Mouse (Mus musculus): Measurements from ENCODE around the gene Faxc. TPM values are rescaled to one million over a fixed set of nuclear protein-coding genes. Genes with fewer than 3 reads are reported as not detected.

Faxc gene
- total and polyA plus RNA-seq, 3 experiments: not detected

DNA sequence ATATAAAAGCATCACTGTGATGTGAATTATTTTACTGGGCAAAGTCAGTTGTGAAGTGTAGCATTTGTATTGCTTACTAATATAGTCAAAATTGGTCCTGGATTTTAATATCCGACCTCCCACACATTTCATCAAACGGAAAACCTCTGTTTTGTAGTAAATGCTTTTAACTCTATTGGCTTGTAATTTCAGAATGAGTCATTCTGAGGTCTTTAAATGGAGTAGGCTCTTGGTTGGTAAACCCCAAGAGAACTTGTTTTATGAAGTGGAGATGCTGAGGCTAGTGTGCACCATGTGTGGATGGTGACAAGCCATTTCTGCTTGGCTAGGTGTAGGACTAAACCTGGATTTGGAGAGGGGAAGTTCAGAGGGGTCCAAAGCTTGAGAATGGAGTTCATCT is 4.2 kb downstream of the Faxc start:
- Histone ChIP-seq H3K4me3 (ENCODE audit: control insufficient read depth in 1 of 2, insufficient read depth in 1 of 2, low read depth in 2 of 2, low read length in 2 of 2) (no peak overlapping the region), H3K9me3 (replicated peaks; ENCODE audit: insufficient read depth, low read length) (no peaks in the 10 kb centered on the region), H3K79me2 (ENCODE audit: control insufficient read depth, insufficient read depth, low read length, poor library complexity) (no peaks in the 10 kb centered on the region), H3K27me3 (ENCODE audit: control insufficient read depth in 1 of 2, insufficient read depth in 2 of 2, low read length in 2 of 2) (peaks cover 0 to 1% of the 10 kb centered on the region in 2 experiments; a peak in 2 of 4 replicates), H3K9ac (ENCODE audit: control insufficient read depth, low read depth, low read length, poor library complexity, severe bottlenecking) (no peak overlapping the region), H3K27ac (ENCODE audit: control insufficient read depth, low read depth, low read length) (no peak overlapping the region), H3K4me1 (ENCODE audit: control insufficient read depth in 1 of 2, insufficient read depth in 2 of 2, low read length in 2 of 2) (no peaks in the 10 kb centered on the region), H3K36me3 (ENCODE audit: control insufficient read depth in 1 of 2, insufficient read depth in 2 of 2, low read length in 2 of 2) (no peaks in the 10 kb centered on the region)
- no peak for DNase-seq (ENCODE audit: low read depth, low spot score)
- no peak for TF ChIP-seq SIN3A (IDR thresholded peaks at IDR 0.05; ENCODE audit: low read length)

GRCm38 (mm10) chr4:21936424-21936823 is 5.3 kb downstream of the Faxc start:
- no peak for DNase-seq (ENCODE audit: low read depth, low spot score)
- H3K27ac ChIP-seq (ENCODE audit: control insufficient read depth, low read depth, low read length): no peak overlapping the region
- TF ChIP-seq ZNF384 (IDR thresholded peaks at IDR 0.05; ENCODE audit: low read depth, low read length) (no peak), USF1 (IDR thresholded peaks at IDR 0.05; ENCODE audit: low read depth, low read length) (no peak), MAFK (IDR thresholded peaks at IDR 0.05; ENCODE audit: borderline replicate concordance, low read depth, low read length) (no peak), JUND (IDR thresholded peaks at IDR 0.05; ENCODE audit: low read depth, low read length) (no peak), MEF2A (IDR thresholded peaks at IDR 0.05; ENCODE audit: extremely low read depth, insufficient replicate concordance, low read depth, low read length, poor library complexity, severe bottlenecking) (no peak), NRF1 (IDR thresholded peaks at IDR 0.05; ENCODE audit: insufficient read depth, low read depth, low read length, poor library complexity, severe bottlenecking) (no peak), ELF1 (IDR thresholded peaks at IDR 0.05; ENCODE audit: low read depth, low read length) (no peak), ZMIZ1 (IDR thresholded peaks at IDR 0.05; ENCODE audit: low read depth, low read length) (no peak)

DNA sequence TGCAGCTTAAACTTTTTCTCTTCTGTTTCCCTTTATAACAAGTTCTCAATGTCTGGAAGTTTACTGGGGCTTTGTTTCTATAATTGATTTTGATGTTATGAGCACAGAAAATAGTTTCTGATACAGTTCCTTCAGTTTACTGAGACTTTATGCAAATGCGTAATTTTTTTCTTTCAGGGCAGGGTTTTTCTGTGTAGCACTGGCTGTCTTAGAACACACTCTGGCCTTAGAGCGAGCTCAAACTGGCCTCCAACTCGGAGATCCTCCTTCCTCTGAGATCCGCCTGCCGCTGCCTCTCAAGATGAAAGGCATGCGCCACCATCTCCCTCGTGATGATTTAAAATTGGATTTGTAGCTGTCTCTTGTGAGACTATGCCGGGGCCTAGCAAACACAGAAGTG is 6.8 kb downstream of the Faxc start:
- no peak overlapping the region for H3K27ac ChIP-seq (ENCODE audit: control insufficient read depth, low read depth, low read length)
- no peaks in the 10 kb centered on the region for H3K9me3 ChIP-seq (replicated peaks; ENCODE audit: insufficient read depth, low read length)
- H3K4me3 ChIP-seq (ENCODE audit: control insufficient read depth in 1 of 2, insufficient read depth in 1 of 2, low read depth in 2 of 2, low read length in 2 of 2): no peak overlapping the region
- no peaks in the 10 kb centered on the region for H3K36me3 ChIP-seq (ENCODE audit: control insufficient read depth in 1 of 2, insufficient read depth in 2 of 2, low read length in 2 of 2)
- no peak for DNase-seq (ENCODE audit: low read depth, low spot score)
- no peaks in the 10 kb centered on the region for H3K4me1 ChIP-seq (ENCODE audit: control insufficient read depth in 1 of 2, insufficient read depth in 2 of 2, low read length in 2 of 2)
- H3K27me3 ChIP-seq (ENCODE audit: control insufficient read depth in 1 of 2, insufficient read depth in 2 of 2, low read length in 2 of 2): peaks cover 1 to 5% of the 10 kb centered on the region in 2 experiments; a peak in 3 of 4 replicates
- no peak overlapping the region for H3K9ac ChIP-seq (ENCODE audit: control insufficient read depth, low read depth, low read length, poor library complexity, severe bottlenecking)
- TF ChIP-seq HCFC1 (IDR thresholded peaks at IDR 0.05; ENCODE audit: low read depth, low read length): no peak
- no peak for TF ChIP-seq GATA1 (IDR thresholded peaks at IDR 0.05; ENCODE audit: low read depth, low read length)
- no peak for TF ChIP-seq MYB (IDR thresholded peaks at IDR 0.05; ENCODE audit: low read depth, low read length)
- TF ChIP-seq TAL1 (IDR thresholded peaks at IDR 0.05; ENCODE audit: low read length): no peak
- TF ChIP-seq MAZ (IDR thresholded peaks at IDR 0.05; ENCODE audit: low read depth, low read length): no peak
- no peak for TF ChIP-seq BHLHE40 (IDR thresholded peaks at IDR 0.05; ENCODE audit: borderline replicate concordance, low read depth, low read length)
- TF ChIP-seq TBP (IDR thresholded peaks at IDR 0.05; ENCODE audit: low read depth, low read length): no peak
- no peak for TF ChIP-seq MXI1 (IDR thresholded peaks at IDR 0.05; ENCODE audit: low read depth, low read length)
- no peak for TF ChIP-seq MAX (IDR thresholded peaks at IDR 0.05; ENCODE audit: low read length)
- no peak for TF ChIP-seq GABPA (IDR thresholded peaks at IDR 0.05; ENCODE audit: low read depth, low read length)
- no peak for TF ChIP-seq POLR2A (IDR thresholded peaks at IDR 0.05; ENCODE audit: control insufficient read depth in 1 of 2, insufficient read depth in 1 of 2, low read depth in 1 of 2, low read length in 2 of 2, poor library complexity in 1 of 2)
- TF ChIP-seq USF1 (IDR thresholded peaks at IDR 0.05; ENCODE audit: low read depth, low read length): no peak
- TF ChIP-seq NRF1 (IDR thresholded peaks at IDR 0.05; ENCODE audit: insufficient read depth, low read depth, low read length, poor library complexity, severe bottlenecking): no peak
- no peaks in the 10 kb centered on the region for H3K79me2 ChIP-seq (ENCODE audit: control insufficient read depth, insufficient read depth, low read length, poor library complexity)

More at GRCm38 (mm10) chr4:21936424-21936823, 5.3 kb downstream of the Faxc start:
- Histone ChIP-seq H3K4me3 (ENCODE audit: control insufficient read depth in 1 of 2, insufficient read depth in 1 of 2, low read depth in 2 of 2, low read length in 2 of 2) (no peak overlapping the region), H3K27me3 (ENCODE audit: control insufficient read depth in 1 of 2, insufficient read depth in 2 of 2, low read length in 2 of 2) (peaks cover 1 to 3% of the 10 kb centered on the region in 2 experiments; a peak in 3 of 4 replicates), H3K4me1 (ENCODE audit: control insufficient read depth in 1 of 2, insufficient read depth in 2 of 2, low read length in 2 of 2) (no peaks in the 10 kb centered on the region), H3K36me3 (ENCODE audit: control insufficient read depth in 1 of 2, insufficient read depth in 2 of 2, low read length in 2 of 2) (no peaks in the 10 kb centered on the region), H3K9ac (ENCODE audit: control insufficient read depth, low read depth, low read length, poor library complexity, severe bottlenecking) (no peak overlapping the region), H3K79me2 (ENCODE audit: control insufficient read depth, insufficient read depth, low read length, poor library complexity) (no peaks in the 10 kb centered on the region), H3K9me3 (replicated peaks; ENCODE audit: insufficient read depth, low read length) (no peaks in the 10 kb centered on the region)
